ENCODE assay signal across 28 mouse cellular contexts in the genomic region with DNA sequence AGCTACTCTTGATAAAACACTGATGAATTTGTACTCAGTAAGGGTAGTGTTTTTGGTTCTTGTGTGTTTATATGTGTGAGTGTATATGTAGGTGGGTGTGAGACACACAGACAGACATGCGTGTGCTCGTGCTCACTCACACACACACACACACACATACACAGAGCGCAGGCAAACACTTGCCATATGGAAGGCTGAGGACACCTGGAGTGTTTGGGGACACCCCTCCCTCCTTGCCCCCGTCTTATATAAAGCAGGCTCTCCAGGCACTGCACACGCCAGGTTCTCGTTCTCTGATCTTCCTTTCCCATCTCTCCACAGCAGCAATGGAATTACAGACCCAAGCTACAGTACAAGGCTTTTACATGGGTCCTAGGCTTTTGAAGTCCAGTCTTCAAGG.
"Had no signal": no experiment of that assay in that cellular context is flagged by ENCODE, and none has a peak within 500 bp of the region (broad histone marks: within the 10 kb centered on the region; RNA-seq: fewer than 3 reads in every experiment).

No protein-coding gene starts in this region.

- H3K9me3 ChIP-seq: heart, embryonic 10.5 days; heart, embryonic 12.5 days; hindbrain, embryonic 10.5 days; hindbrain, embryonic 12.5 days; intestine, embryonic 15.5 days; limb, embryonic 10.5 days; limb, embryonic 12.5 days; liver, embryonic 13.5 days; liver, embryonic 15.5 days had no signal

- H3K4me3 ChIP-seq: gastrocnemius, adult 2 months; heart, embryonic 10.5 days; heart, embryonic 12.5 days; hindbrain, embryonic 10.5 days; hindbrain, embryonic 12.5 days; intestine, embryonic 15.5 days; layer of hippocampus, adult 2 months; left cerebral cortex, adult 2 months; limb, embryonic 10.5 days; limb, embryonic 12.5 days; liver, embryonic 13.5 days; liver, embryonic 15.5 days had no signal

- H3K4me2 ChIP-seq: heart, embryonic 12.5 days; hindbrain, embryonic 12.5 days; hindbrain, embryonic 14.5 days; intestine, embryonic 15.5 days; limb, embryonic 12.5 days; liver, embryonic 11.5 days; liver, embryonic 13.5 days; liver, embryonic 15.5 days had no signal

- H3K27me3 ChIP-seq: heart, embryonic 12.5 days; hindbrain, embryonic 12.5 days; intestine, embryonic 15.5 days; limb, embryonic 12.5 days; liver, embryonic 13.5 days had no signal

- H3K36me3 ChIP-seq: heart, embryonic 10.5 days; heart, embryonic 12.5 days; hindbrain, embryonic 10.5 days; hindbrain, embryonic 12.5 days; intestine, embryonic 15.5 days; limb, embryonic 10.5 days; limb, embryonic 12.5 days; liver, embryonic 13.5 days; liver, embryonic 15.5 days had no signal

- DNase-seq: gastrocnemius, adult 2 months; gastrocnemius, postnatal 10 days; gastrocnemius, postnatal 25 days; heart, adult 18-20 months; heart, postnatal 10 days; heart, postnatal 4 days; kidney, adult 18-20 months; kidney, adult 8-10 months; kidney, postnatal 10 days; kidney, postnatal 25 days; kidney, postnatal 4 days; liver; liver, embryonic 13.5 days had no signal

- H3K27ac ChIP-seq: gastrocnemius, adult 2 months; hindbrain, embryonic 10.5 days; hindbrain, embryonic 12.5 days; hindbrain, embryonic 14.5 days; intestine, embryonic 15.5 days; layer of hippocampus, adult 2 months; left cerebral cortex, adult 2 months; limb, embryonic 10.5 days; limb, embryonic 12.5 days; liver, embryonic 13.5 days; liver, embryonic 15.5 days had no signal

- ATAC-seq: hindbrain, embryonic 16.5 days; inflammation-experienced regulatory T-cells, adult 6 months; intestine, embryonic 15.5 days; intestine, postnatal 0 days had no signal

- H3K9ac ChIP-seq: heart, embryonic 12.5 days; hindbrain, embryonic 12.5 days; hindbrain, embryonic 14.5 days; intestine, embryonic 15.5 days; limb, embryonic 12.5 days; liver, embryonic 13.5 days; liver, embryonic 15.5 days had no signal
